Mouse (Mus musculus): ENCODE results near the gene Cntrl.

Gene Cntrl

GRCm38 (mm10) chr2:35224285-35224684 lies 115.0 kb downstream of the Cntrl start:
- DNase-seq, result no peak

- no peak for DNase-seq
Observed at GRCm38 (mm10) chr2:35228145-35228544, 118.9 kb downstream of the Cntrl start.

Data from B cell, adult 2 months (primary cell).